Mouse (Mus musculus) stomach, embryonic 16.5 days (tissue): ENCODE data around the gene Phip. TPM values are rescaled to one million over a fixed set of nuclear protein-coding genes. Genes with fewer than 3 reads are reported as not detected.

Experiments
- polyA plus RNA-seq: library from polyadenylated mRNA; unstranded; fragments of >200 nt; fragmentation: Nextera tagmentation; extraction: Ambion mirVana; gene quantifications from 2 replicates; pipeline ENCODE4 v1.2.1, GENCODE M21; 2015

The Phip gene
- polyA plus RNA-seq, 1 experiment from 2014 or later, result 60.1 TPM

Other genes with a start within 250 kb of the Phip start
- gene Irak1bp1, start 146.0 kb downstream of the Phip start, polyA plus RNA-seq, result 10.6 and 12.4 TPM in 2 replicates
- gene Hmgn3, start 171.2 kb upstream of the Phip start, polyA plus RNA-seq, result 118 and 124 TPM in 2 replicates